Mouse (Mus musculus) mature B cell (primary cell): ENCODE data around the gene Spindoc.

ENCODE experiments used
- in situ Hi-C: fragments of 300-500 bp; cut with MboI; formaldehyde crosslinking; loops from 2 replicates; pipeline ENCODE4 v1.14.3; 2019

The Spindoc gene

DNA sequence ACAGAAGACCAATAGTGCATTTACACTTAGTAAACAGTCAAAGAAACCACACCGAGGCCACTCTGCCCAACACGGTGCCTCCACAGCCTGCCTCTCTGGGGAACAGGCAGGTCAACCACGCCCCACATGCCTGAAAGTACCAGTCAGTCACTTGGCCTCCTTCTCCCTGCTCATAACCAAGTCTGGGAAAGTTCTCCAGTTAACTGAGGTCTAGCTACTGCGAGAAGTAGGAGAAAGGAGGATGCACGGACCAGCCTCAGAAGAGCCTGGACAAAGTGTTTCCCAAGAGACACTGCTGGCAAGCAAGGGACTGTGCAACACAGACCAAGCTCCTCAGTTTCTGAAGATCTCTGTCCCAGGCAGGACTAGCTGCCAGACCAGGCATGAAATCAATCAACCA lies 43.8 kb downstream of the Spindoc start:
- in situ Hi-C loops = no loop called here

DNA sequence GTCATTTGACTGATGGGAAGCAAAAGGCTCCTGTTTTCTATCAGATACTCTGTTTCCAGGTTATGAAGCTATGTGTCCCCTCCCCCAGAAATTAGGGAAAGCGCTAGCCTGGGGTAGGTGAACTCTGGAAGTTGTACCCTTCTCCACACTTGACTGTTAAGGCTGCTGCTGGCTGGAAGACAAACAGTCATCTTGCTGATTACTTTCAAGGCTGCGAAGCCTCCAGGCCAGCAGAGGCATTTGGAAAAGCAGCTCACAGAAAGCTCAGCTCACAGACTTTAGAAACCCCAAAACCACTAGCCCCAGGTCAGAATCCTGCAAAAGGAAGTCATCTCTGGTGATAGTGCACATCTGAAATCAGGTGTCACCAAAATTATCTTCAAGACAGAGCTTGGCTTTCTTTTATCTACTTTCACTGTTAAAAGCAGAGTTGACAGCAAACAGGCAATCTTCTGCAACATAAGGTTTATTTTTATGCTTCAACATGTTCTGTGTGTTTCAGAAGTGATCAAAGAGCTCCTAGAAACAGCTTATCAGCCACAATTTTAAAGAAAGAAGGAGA lies 44.9 kb downstream of the Spindoc start:
- in situ Hi-C loops = no loop called here

DNA sequence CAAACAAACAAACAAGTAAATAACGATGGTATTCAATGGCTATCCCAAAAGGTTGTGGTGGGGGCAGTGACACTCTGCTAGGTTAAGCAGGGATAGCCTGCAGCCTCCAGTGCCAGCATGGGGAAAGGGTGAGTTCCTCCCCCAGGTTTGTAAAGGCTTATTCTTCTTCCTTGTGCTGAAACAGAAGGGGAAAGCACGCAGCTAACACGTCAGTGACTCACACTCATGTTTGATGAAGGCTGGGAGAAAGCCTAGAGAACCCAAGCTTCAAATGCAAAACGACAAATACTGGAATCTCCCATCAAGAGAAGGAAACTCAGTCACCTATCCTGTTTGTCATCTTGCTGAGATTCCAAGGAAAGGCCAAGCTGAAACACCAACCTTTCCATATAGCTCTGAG lies 47.1 kb downstream of the Spindoc start:
- in situ Hi-C loops = no loop called here

DNA sequence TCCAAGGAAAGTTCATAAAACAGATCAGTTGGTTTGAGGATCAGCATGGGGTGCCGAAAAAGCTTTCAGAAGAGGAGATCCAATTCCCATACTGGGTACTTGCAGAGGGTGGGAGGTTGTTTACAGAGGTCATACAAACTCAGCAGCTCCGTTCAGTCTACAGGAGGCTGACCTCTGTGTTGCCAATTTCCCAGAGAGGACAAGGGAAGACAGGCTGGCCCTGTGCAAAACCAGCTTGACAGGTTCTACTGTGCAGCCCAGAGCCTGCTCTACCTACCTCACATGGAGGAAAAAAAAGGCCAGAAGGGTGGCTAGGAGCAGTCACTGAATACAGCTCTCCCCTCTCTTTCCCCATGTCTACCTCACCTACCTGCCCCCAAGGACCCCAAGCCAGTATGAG lies 48.7 kb downstream of the Spindoc start:
- in situ Hi-C loops = no loop called here

DNA sequence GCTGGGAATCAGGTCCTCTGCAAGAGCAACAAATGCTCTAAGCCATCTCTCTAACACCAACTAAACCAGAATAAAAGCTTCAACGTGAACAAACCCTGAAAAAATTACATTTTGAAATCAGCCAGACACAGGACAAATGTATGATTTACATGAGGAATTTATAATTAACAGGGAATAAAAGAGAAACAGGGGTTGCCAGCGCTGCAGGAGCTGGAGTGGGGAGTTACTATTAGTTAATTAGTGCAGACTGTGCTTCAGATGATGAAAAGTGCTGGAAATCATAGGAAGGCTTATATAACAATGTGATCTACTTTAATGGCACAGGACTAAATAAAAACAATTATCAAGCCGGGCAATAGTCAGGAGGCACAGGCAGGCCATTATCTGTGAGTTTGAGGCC lies 61.4 kb downstream of the Spindoc start:
- in situ Hi-C loops = no loop called here

DNA sequence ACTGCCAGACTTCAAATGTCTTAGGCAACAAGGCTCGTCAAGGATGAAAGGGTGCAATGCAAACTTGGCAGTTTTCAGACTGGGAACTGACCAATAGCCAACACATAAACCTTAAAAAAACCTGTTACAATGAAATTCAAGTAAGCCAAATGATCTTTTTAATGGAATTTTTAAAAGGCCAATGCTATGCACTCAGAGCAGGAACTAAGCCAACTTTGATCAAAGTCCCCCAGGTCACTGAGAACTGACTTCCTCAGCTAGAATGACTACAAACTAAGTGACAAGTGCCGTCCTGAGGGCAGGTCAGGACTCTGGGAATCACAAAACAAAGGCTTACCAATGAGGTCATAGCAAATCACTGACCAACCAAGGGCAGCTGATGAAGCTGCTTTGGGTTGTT lies 62.6 kb downstream of the Spindoc start:
- in situ Hi-C loops = no loop called here

DNA sequence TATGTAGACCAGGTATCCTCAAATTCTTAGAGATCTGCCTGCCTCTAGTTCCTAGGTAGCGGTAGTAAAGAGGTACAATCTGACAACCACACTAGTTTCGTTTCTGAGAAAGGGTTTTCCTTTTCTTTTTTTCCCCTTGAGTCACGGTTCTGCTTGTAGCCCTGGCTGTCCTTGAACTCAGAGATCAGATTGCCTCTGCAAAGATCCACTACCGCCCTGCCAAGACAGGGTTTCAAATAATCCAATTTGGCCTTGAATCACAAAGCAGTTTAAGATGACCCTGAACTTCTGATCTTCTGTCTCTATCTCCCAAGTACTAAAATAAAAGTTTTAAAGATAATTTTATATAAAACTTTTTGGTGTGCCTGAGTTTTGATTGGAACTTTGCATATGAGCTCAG lies 65.1 kb downstream of the Spindoc start:
- in situ Hi-C loops = no loop called here

DNA sequence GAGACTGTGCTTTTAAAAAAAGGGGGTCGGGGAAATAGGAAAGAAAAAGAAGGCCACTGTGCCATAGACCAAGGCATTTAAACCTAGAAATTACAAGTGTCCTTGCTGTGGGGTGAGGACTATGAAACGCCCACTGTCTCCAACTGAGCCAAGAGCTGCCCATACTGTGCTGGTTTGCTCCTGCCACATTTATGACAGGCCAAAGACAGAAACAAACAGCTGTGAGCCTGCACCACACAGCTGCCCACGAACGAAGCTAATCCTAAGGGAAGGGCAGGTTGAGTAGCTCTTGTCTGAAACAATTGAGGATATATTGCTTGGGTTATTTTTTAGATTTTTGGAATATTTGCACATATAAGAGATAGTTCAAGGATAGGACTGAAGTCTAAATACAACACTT lies 66.0 kb downstream of the Spindoc start:
- in situ Hi-C loops = no loop called here

DNA sequence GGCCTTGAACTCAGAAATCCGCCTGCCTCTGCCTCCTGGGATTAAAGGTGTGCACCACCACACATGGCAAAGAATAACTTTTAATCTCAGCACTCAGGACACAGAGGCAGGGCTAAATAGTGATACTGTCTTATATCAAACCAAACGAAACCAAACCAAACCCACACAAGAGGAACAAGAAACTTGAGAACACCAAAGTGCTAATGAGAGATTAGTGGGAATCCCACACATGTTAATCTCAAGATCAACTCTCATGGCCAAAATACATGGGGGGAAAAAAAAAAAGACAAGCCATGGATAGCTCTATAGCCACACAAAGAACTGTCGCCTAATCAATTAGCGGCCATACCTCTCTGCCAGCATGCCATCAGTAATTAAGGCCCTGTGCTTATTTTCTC lies 67.2 kb downstream of the Spindoc start:
- in situ Hi-C loops = no loop called here

DNA sequence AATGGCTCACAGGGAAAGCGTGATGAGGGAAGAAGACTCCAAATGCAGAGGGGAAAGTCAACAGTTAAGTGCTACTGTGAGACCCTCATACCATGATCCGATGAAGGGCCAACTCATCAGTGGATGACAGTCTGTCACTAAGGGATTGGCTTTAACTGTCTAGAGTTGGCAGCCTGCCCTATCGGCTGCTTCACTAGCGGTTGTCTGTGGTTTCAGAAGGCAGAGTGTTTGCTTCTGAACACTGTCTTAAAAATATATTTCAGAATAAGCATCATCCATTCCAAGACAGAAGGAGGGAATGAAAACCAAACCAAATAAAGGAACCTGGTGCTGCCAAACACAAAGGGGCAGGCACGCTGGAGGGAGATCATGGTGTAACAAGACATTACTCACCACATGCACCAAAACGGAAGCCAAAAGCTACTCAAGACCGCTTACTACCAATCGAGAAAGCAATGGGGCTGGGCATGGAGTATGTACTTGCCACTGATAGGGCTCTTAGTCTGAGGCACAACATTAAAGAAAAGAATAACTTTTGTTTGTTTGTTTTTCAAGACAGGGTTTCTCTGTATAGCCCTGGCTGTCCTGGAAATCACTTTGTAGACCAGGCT lies 67.7 kb downstream of the Spindoc start:
- in situ Hi-C loops = no loop called here

DNA sequence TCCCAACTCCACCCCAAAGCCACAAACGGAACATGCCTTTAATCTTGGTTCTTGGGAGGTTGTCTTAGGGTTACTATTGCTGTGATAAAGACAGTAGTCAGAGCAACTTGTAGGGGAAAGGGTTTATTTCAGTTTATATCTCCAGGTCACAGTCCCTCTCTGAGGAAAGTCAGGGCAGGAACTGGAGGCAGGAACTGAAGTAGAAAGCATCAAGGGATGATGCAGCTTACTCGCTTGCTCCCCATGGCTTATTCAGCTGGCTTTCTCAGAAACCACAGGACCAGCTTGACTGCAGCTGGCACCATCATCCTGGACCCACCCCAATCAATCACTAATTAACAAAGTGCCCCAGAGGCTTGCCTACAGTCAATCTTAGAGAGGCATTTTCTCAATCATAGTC lies 69.1 kb downstream of the Spindoc start:
- in situ Hi-C loops = no loop called here

DNA sequence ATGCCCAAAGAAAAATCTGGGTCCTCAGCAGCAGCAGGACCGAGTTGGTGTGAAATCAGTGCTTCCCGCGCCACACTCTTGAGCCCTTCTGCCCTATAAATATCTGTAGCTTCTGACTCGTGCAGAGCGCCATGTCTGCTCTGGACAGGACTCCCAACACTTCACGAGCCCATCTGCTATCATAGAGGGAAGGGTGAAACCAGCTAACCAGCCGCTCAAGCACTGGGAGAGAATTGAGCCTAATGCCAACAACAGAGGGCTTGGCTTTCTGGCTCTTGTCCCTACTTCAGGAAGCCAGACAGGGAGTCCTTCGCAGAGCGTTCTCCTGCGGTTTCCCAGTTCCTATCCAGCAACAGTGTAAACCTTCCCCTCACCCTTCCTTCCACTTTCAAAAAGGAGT lies 71.5 kb downstream of the Spindoc start:
- in situ Hi-C loops = no loop called here

DNA sequence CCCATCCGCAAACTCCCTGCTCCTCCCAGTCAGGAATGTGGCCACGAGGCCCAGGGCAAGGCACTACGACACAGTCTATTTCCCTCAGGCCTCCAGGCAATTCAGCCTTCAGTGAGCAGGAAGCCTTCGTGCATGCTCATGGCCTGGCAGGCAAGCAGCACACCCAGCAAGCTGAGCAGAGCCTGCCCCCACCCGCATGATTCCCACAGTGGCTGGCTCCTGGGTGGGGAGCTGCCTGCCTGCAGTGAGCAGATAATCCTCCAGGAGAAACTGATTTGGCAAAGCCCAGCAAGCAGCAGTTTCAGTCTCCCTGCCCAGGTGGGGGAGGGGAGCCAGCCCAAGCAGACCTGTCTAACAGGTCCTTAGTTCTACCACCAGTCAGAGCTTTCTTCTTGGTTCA lies 72.1 kb downstream of the Spindoc start:
- in situ Hi-C loops = no loop called here

DNA sequence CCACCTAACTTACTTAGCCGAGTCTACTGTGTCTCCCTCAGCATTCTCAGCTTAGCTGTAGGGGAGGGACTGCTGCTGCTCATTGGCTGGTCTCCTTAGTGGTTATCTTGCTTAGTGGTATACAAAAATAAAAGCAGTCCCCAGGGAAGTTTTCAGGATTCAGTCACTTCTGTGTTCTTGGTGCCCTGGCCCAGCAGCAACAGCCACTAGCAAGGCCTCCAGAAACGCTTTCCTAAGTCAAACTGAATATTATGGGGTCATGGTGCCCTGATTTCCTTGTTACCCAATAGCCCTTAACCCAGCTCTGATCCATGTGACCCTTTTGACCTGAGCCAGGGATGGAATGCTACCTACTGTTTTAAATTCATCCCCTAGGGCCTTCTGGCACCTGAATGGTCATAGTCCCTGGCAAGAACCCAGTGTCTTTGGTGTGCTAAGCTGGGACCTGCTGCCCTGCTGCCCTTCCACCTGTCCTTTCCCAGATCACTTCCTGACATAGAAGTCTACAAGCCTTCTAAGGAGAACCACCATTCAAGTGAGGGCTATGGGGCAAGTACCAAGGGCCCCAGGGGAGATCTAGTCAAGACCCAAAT lies 73.0 kb downstream of the Spindoc start:
- in situ Hi-C loops = no loop called here

DNA sequence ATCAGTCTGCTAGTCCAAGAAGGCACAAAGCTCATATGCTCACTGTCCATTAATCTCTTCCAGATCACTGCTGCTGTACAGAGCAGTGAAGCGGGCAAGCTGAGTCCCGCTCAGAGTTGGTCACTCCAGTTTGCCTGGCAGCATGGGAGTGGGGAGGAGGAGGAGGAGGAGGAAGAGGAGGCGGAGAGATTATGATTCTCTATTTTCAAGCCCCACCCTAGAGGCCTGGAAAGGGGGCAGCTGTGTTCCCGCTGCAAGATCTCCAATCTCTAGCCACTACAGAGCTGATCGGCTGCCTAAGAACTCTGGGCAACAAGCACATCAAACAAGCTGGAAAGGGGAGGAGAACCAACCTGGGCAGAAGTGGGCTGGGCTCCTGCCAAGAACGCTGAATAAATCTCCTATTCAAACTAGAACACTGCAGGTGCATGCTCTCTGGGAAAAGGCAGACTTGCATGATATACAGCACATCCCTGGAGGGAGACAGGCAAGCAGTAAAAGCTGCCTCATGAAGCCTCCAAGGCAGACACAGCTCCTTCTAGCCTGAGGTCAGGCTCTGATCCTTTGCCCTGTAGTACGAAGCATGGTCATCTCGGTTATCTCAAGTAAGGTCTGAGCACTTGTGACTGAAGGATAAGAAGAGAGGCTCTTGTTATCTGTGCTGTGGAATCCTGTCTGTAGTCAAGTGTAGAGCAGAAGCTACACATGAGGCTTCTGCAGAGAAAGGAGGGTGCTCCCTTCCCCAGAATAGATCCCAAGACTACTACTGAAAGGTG lies 74.6 kb downstream of the Spindoc start:
- in situ Hi-C loops = no loop called here

DNA sequence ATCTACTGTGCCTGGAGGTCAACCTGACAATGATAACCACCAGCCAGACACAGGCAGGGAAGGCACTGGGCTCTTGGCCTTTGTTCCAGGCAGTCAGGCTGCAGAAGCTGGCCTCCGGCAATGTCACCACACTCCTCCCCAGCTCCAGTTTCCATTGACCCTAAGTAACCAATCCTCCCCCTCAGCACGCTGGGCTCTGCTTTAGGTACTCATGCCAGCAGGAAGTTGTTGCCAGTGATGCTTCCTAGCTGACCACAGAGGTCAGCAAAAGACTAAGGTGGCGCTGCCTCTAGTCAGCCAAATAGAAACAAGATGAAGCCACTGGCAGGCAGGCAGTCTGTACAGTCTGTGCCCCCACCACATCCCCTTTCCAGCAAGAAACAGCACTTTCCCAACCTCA lies 75.8 kb downstream of the Spindoc start:
- in situ Hi-C loops = no loop called here

DNA sequence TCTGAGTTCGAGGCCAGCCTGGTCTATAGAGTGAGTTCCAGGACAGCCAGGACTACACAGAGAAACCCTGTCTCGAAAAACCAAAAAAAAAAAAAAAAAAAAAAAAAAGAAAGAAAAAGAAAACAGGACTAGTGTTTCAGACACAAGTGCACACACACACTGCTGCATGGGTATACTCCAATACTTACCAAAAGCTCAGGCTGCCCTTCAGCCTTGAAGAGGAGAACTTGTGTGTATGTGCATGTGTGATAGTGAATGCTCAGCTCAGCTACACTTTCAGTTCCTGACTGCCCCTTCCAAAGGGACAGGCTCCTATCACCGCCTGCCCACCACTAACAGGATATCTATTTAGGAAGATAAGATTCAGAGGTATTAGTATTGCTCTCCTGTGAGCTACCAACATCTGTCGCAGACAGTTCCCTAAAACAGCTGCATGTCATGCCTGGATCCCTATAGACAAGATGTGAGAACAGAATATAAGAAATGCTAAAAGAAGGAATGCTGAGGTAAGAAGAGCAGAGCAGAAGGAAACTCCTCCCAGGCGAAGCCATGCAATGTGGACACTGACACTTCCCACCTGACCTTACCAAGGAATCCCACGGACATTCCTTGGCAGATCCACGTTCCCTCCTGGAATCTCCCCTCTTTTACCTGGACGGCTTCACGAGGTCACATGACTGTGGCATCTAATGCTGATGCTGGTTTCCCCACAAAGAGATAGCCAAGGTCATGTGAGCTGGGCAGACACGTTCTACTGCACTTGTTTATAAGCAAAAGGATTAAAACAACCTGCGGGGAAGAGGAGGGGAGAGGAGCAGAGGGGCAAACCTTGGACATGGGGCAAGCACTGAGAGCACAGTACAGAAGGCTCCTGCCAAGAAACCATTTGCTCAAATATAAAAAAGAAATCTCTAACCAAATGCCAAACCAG lies 77.1 kb downstream of the Spindoc start:
- in situ Hi-C loops = no loop called here

DNA sequence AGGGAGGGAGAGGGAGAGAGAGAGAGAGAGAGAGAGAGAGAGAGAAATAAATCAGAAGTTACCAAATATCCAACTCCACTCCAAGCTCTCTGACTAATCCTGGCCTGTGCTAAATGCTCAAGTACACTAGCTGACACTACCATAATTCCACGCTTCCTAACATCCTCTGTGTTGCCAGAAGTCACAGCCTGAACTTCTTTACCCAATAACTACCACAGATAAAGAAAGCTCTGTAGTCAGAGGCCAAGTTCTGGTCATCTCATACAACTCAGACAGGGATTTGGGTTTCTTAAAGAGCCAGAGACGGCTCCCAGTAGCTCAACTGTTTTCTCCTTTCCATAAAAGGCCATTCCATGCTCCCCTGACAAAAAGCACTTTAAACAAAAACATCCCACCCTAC lies 78.0 kb downstream of the Spindoc start:
- in situ Hi-C loops = no loop called here
